9 mouse cellular contexts compared by ENCODE assay signal in genomic region chr7:31115182-31115581, GRCm38 (mm10). TPM values are rescaled to one million over a fixed set of nuclear protein-coding genes. Genes with fewer than 3 reads are reported as not detected.
DNase-seq lines count a peak whose midpoint lies in the region; ATAC-seq lines count a peak whose summit lies in the region.
"Had no signal": no experiment of that assay in that cellular context is flagged by ENCODE, and none has a peak within 500 bp of the region (broad histone marks: within the 10 kb centered on the region; RNA-seq: fewer than 3 reads in every experiment).

TSS of gene Hpn (minus strand) at chr7:31115290.

- peak within 1 kb of the TSS; percentile 74 for H3K27ac ChIP-seq in heart, embryonic 12.5 days (ENCODE audit: poor library complexity, severe bottlenecking)
- peak within 1 kb of the TSS; percentile 11; the same call in 1 of the 2 replicates for H3K27ac ChIP-seq in embryonic facial prominence, embryonic 15.5 days (replicated peaks)
- no peak within 1 kb of the TSS for H3K27ac ChIP-seq in midbrain, embryonic 16.5 days (ENCODE audit: low read length)
- H3K27ac ChIP-seq: neural tube, embryonic 13.5 days had no signal

- no peaks in the 10 kb centered on the region for H3K36me3 ChIP-seq in heart, embryonic 12.5 days
- no peaks in the 10 kb centered on the region for H3K36me3 ChIP-seq in embryonic facial prominence, embryonic 15.5 days
- no peaks in the 10 kb centered on the region for H3K36me3 ChIP-seq in midbrain, embryonic 16.5 days (ENCODE audit: control insufficient read depth, insufficient read depth, low read length)
- H3K36me3 ChIP-seq: neural tube, embryonic 13.5 days had no signal

- 16% methylated on average over 15 of the region's 15 CpGs for WGBS in heart, embryonic 12.5 days
- 15% methylated on average over 14 of the region's 15 CpGs for WGBS in embryonic facial prominence, embryonic 15.5 days
- WGBS in midbrain, embryonic 16.5 days = 20% methylated on average over 15 of the region's 15 CpGs

- H3K4me2 ChIP-seq in heart, embryonic 12.5 days = peak within 1 kb of the TSS; percentile 44
- H3K4me2 ChIP-seq in embryonic facial prominence, embryonic 15.5 days (replicated peaks) = peak within 1 kb of the TSS; percentile 32
- H3K4me2 ChIP-seq in midbrain, embryonic 16.5 days (ENCODE audit: low read length) = no peak within 1 kb of the TSS
- H3K4me2 ChIP-seq: neural tube, embryonic 13.5 days had no signal

- H3K27me3 ChIP-seq in heart, embryonic 12.5 days (replicated peaks) = 0 out of 2 replicates have a peak, but pooled peaks cover 6% of the 10 kb centered on the region
- H3K27me3 ChIP-seq in embryonic facial prominence, embryonic 15.5 days = no peaks in the 10 kb centered on the region
- H3K27me3 ChIP-seq in midbrain, embryonic 16.5 days (ENCODE audit: control insufficient read depth, insufficient read depth, low read depth, low read length) = no peaks in the 10 kb centered on the region

- DNase-seq in heart, adult 8-10 months (ENCODE audit: low spot score) = no peak
- peak; percentile 84 for DNase-seq in kidney, postnatal 10 days
- peak; percentile 67 for DNase-seq in lung, postnatal 10 days
- no peak for DNase-seq in thymus, postnatal 10 days (ENCODE audit: low spot score in 2 of 2)
- DNase-seq in spleen, postnatal 4 days (ENCODE audit: low spot score in 2 of 2) = no peak

- peak; percentile 27 for ATAC-seq in heart, embryonic 12.5 days (ENCODE audit: insufficient number of reproducible peaks, low FRiP score)
- no peak; the same call in 1 of the 2 replicates for ATAC-seq in embryonic facial prominence, embryonic 15.5 days (ENCODE audit: insufficient number of reproducible peaks, low FRiP score, low TSS enrichment, low read depth)
- no peak for ATAC-seq in midbrain, embryonic 16.5 days

- H3K4me1 ChIP-seq in heart, embryonic 12.5 days (replicated peaks) = peaks cover 39% of the 10 kb centered on the region
- peaks cover 16% of the 10 kb centered on the region for H3K4me1 ChIP-seq in embryonic facial prominence, embryonic 15.5 days
- no peaks in the 10 kb centered on the region for H3K4me1 ChIP-seq in midbrain, embryonic 16.5 days (ENCODE audit: control insufficient read depth, insufficient read depth, low read length)

- H3K9me3 ChIP-seq in heart, embryonic 12.5 days (replicated peaks) = no peaks in the 10 kb centered on the region
- no peaks in the 10 kb centered on the region for H3K9me3 ChIP-seq in embryonic facial prominence, embryonic 15.5 days (replicated peaks)
- no peaks in the 10 kb centered on the region for H3K9me3 ChIP-seq in midbrain, embryonic 16.5 days (replicated peaks; ENCODE audit: control insufficient read depth, low read length, poor library complexity, severe bottlenecking)
- H3K9me3 ChIP-seq: neural tube, embryonic 13.5 days had no signal

- H3K9ac ChIP-seq in heart, embryonic 12.5 days = peak within 1 kb of the TSS; percentile 48; the same call in 1 of the 2 replicates
- H3K9ac ChIP-seq in embryonic facial prominence, embryonic 15.5 days = no peak within 1 kb of the TSS
- H3K9ac ChIP-seq in midbrain, embryonic 16.5 days (ENCODE audit: low read depth, low read length) = no peak within 1 kb of the TSS
- H3K9ac ChIP-seq: neural tube, embryonic 13.5 days had no signal

- no peak within 1 kb of the TSS for H3K4me3 ChIP-seq in heart, embryonic 12.5 days
- peak within 1 kb of the TSS; percentile 8 for H3K4me3 ChIP-seq in embryonic facial prominence, embryonic 15.5 days (replicated peaks)
- no peak within 1 kb of the TSS for H3K4me3 ChIP-seq in midbrain, embryonic 16.5 days (ENCODE audit: low read depth, low read length)
- H3K4me3 ChIP-seq: neural tube, embryonic 13.5 days had no signal

RNA-seq across cellular contexts. Expression of gene Hpn, which starts in this region (rescaled TPM):
- 1.9 and 2.0 TPM in 2 replicates for polyA plus RNA-seq in heart, embryonic 12.5 days (2016; fragmentation: Nextera tagmentation; extraction: Ambion mirVana)
- 1 to 10 TPM; 2.2 to 3.7 (median 2.6) TPM for total RNA-seq in heart, adult 8-10 months (2022)
- 5.4 and 5.7 TPM in 2 replicates for polyA plus RNA-seq in embryonic facial prominence, embryonic 15.5 days (2015; fragmentation: Nextera tagmentation; extraction: Ambion mirVana)
- 0.21 TPM in 1 of 2 replicates, not detected in the other for polyA plus RNA-seq in midbrain, embryonic 16.5 days (2015; fragmentation: Nextera tagmentation; extraction: Ambion mirVana)

Comparison
In these comparisons a context has a peak if more than half of its experiments do, and no peak if none do; other contexts are left out.
1. DNase-seq: peak in kidney, postnatal 10 days (single experiment) and lung, postnatal 10 days (single experiment); none in heart, adult 8-10 months (single experiment), thymus, postnatal 10 days (0 of 2) and spleen, postnatal 4 days (0 of 2).